Mouse (Mus musculus) hindbrain, embryonic 14.5 days (tissue): ENCODE data around the gene Psmd12. TPM values are rescaled to one million over a fixed set of nuclear protein-coding genes. Genes with fewer than 3 reads are reported as not detected.

Experiments used
- ATAC-seq: fragments of 200-750 bp; cut with Nextera tagmentation; 2 replicates; pipeline ENCODE4 v1.8.0; 2017; ENCODE audit warnings: moderate number of reproducible peaks, mild to moderate bottlenecking, moderate TSS enrichment, moderate library complexity; ENCODE audit not compliant: low FRiP score
- DNase-seq: peaks from one replicate; pipeline ENCODE4 v3.0.0-alpha.2; 2015; ENCODE audit warnings: low spot score
- H3K27ac ChIP-seq: fragments of 300-500 bp; sonication (generic); 2 replicates; pipeline ENCODE4 v1.5.1; 2014; ENCODE audit warnings: mild to moderate bottlenecking, moderate library complexity
- H3K27me3 ChIP-seq: fragments of 300-500 bp; sonication (generic); 2 replicates; pipeline ENCODE4 v1.6.1; 2014; ENCODE audit warnings: mild to moderate bottlenecking, low read length, mixed read lengths; ENCODE audit not compliant: control insufficient read depth, insufficient read depth
- H3K36me3 ChIP-seq: fragments of 300-500 bp; sonication (generic); replicated peaks from 2 replicates; pipeline ENCODE4 v1.6.1; 2014; ENCODE audit not compliant: control insufficient read depth, insufficient read depth
- H3K4me1 ChIP-seq: fragments of 300-500 bp; sonication (generic); replicated peaks from 2 replicates; pipeline ENCODE4 v1.6.1; 2014; ENCODE audit warnings: antibody characterized with exemption, low read length, mixed read lengths; ENCODE audit not compliant: control insufficient read depth, insufficient read depth
- H3K4me2 ChIP-seq: fragments of 300-500 bp; sonication (generic); replicated peaks from 2 replicates; pipeline ENCODE4 v1.6.1; 2014; ENCODE audit warnings: mild to moderate bottlenecking, moderate library complexity
- H3K4me3 ChIP-seq: fragments of 300-500 bp; sonication (generic); replicated peaks from 2 replicates; pipeline ENCODE4 v1.5.1; 2014; ENCODE audit warnings: mild to moderate bottlenecking, low read length
- H3K9ac ChIP-seq: fragments of 300-500 bp; sonication (generic); 2 replicates; pipeline ENCODE4 v1.6.1; 2014
- H3K9me3 ChIP-seq: fragments of 300-500 bp; sonication (generic); 2 replicates; pipeline ENCODE4 v1.6.1; 2016; ENCODE audit warnings: low read length; ENCODE audit not compliant: control insufficient read depth
- WGBS: fragments of 180-500 bp; shearing (Covaris S2); extraction: QIAGEN DNeasy Blood & Tissue Kit; methylation state at CpG from one replicate; pipeline ENCODE4 v1.1.7; 2014; 5-methylcytosine and 5-hydroxymethylcytosine counted together
- polyA plus RNA-seq: library from polyadenylated mRNA; unstranded; fragments of >200 nt; fragmentation: Nextera tagmentation; extraction: Ambion mirVana; gene quantifications from 2 replicates; pipeline ENCODE4 v1.2.1, GENCODE M21; 2014

Psmd12 gene
- polyA plus RNA-seq, 1 experiment from 2014 or later = 159 TPM

DNA sequence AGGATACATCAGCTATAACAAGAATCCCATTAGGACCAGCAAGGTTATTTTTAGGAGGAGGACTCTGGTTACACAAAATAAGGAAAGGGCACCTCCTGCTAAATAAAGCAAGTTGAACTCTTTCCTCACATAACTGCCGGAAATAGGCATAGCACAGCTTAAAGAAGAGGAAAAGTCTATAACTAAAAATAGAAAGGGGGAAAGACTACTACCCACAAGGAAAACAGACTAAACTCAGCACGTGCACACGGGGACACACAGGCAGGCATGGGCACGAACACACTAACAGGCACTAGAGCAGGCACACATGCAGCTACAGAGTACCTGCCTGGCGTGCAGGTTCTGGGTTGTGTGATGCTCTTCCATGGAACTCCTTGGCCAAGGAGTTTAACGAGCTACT is 32.6 kb upstream of the Psmd12 start:
- ATAC-seq = no peak
- Histone ChIP-seq H3K27ac (no peak overlapping the region), H3K27me3 (no peaks in the 10 kb centered on the region), H3K9me3 (no peaks in the 10 kb centered on the region), H3K9ac (no peak overlapping the region), H3K4me2 (no peak overlapping the region), H3K4me1 (no peaks in the 10 kb centered on the region; the same call in 1 of the 2 replicates), H3K36me3 (no peaks in the 10 kb centered on the region; the same call in 1 of the 2 replicates), H3K4me3 (no peak overlapping the region)
- 83% methylated on average over 6 of the region's 6 CpGs for WGBS
- DNase-seq = no peak

GRCm38 (mm10) chr11:107447349-107447748 is 31.9 kb upstream of the Psmd12 start:
- no peak overlapping the region for H3K27ac ChIP-seq
- H3K4me1 ChIP-seq = no peaks in the 10 kb centered on the region; the same call in 1 of the 2 replicates
- WGBS = 80% methylated on average over 5 of the region's 5 CpGs
- no peaks in the 10 kb centered on the region for H3K9me3 ChIP-seq
- no peaks in the 10 kb centered on the region for H3K27me3 ChIP-seq
- ATAC-seq = no peak
- no peak overlapping the region for H3K9ac ChIP-seq
- no peak overlapping the region for H3K4me3 ChIP-seq
- H3K36me3 ChIP-seq = no peaks in the 10 kb centered on the region
- DNase-seq = no peak
- no peak overlapping the region for H3K4me2 ChIP-seq

DNA sequence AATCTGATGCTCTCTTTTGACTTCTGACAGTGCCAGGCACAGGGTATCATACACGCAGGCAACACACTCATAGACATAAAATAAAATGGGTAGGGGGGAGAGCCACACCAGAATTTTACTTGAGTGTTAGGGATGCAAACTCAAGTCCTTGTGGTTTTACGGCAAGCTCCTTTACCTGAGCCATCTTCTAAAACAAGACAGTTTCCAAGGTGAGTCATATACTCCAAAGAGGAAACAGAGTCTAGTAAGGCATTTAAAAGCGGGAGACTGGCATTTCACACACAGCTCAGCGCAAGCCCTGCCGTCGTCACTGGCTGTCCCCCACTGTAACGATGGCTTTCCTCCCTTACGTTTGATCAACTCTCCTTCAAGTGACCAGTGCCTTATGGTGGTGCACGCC is 31.4 kb upstream of the Psmd12 start:
- no peak overlapping the region for H3K9ac ChIP-seq
- H3K4me2 ChIP-seq = no peak overlapping the region
- H3K9me3 ChIP-seq = no peaks in the 10 kb centered on the region
- no peak for DNase-seq
- no peaks in the 10 kb centered on the region for H3K36me3 ChIP-seq
- 94% methylated on average over 9 of the region's 9 CpGs for WGBS
- no peak for ATAC-seq
- no peak overlapping the region for H3K27ac ChIP-seq
- no peak overlapping the region for H3K4me3 ChIP-seq
- H3K4me1 ChIP-seq = no peaks in the 10 kb centered on the region; the same call in 1 of the 2 replicates
- no peaks in the 10 kb centered on the region for H3K27me3 ChIP-seq

GRCm38 (mm10) chr11:107449169-107449910 is 29.9 kb upstream of the Psmd12 start:
- Histone ChIP-seq H3K4me3 (no peak overlapping the region), H3K36me3 (no peaks in the 10 kb centered on the region), H3K9me3 (no peaks in the 10 kb centered on the region), H3K9ac (no peak overlapping the region), H3K4me1 (no peaks in the 10 kb centered on the region; the same call in 1 of the 2 replicates), H3K27ac (no peak overlapping the region), H3K27me3 (no peaks in the 10 kb centered on the region), H3K4me2 (no peak overlapping the region)
- DNase-seq (no peak), ATAC-seq (no peak)
- 75% methylated on average over 17 of the region's 17 CpGs for WGBS

- no peaks in the 10 kb centered on the region for H3K9me3 ChIP-seq
- no peak overlapping the region for H3K4me3 ChIP-seq
- H3K27ac ChIP-seq = no peak overlapping the region
- ATAC-seq (no peak), DNase-seq (no peak)
- no peaks in the 10 kb centered on the region for H3K36me3 ChIP-seq
- no peak overlapping the region for H3K4me2 ChIP-seq
- 76% methylated on average over 6 of the region's 6 CpGs for WGBS
- no peaks in the 10 kb centered on the region; the same call in 1 of the 2 replicates for H3K4me1 ChIP-seq
- no peaks in the 10 kb centered on the region for H3K27me3 ChIP-seq
- H3K9ac ChIP-seq = no peak overlapping the region
Observed at GRCm38 (mm10) chr11:107450097-107450496, 29.2 kb upstream of the Psmd12 start.

GRCm38 (mm10) chr11:107451106-107451505 is 28.2 kb upstream of the Psmd12 start:
- Histone ChIP-seq H3K4me1 (no peaks in the 10 kb centered on the region; the same call in 1 of the 2 replicates), H3K27me3 (no peaks in the 10 kb centered on the region), H3K4me3 (no peak overlapping the region), H3K4me2 (no peak overlapping the region), H3K9me3 (no peaks in the 10 kb centered on the region), H3K27ac (no peak overlapping the region), H3K9ac (no peak overlapping the region), H3K36me3 (no peaks in the 10 kb centered on the region)
- ATAC-seq (no peak), DNase-seq (no peak)
- 94% methylated on average over 10 of the region's 10 CpGs for WGBS

- no peak overlapping the region for H3K9ac ChIP-seq
- no peaks in the 10 kb centered on the region for H3K36me3 ChIP-seq
- WGBS = 97% methylated on average over 7 of the region's 7 CpGs
- H3K4me3 ChIP-seq = no peak overlapping the region
- H3K4me2 ChIP-seq = no peak overlapping the region
- H3K27ac ChIP-seq = no peak overlapping the region
- no peak for DNase-seq
- no peaks in the 10 kb centered on the region for H3K9me3 ChIP-seq
- no peak for ATAC-seq
- H3K4me1 ChIP-seq = no peaks in the 10 kb centered on the region; the same call in 1 of the 2 replicates
- no peaks in the 10 kb centered on the region for H3K27me3 ChIP-seq
Observed at GRCm38 (mm10) chr11:107452053-107452452, 27.2 kb upstream of the Psmd12 start.

- no peak for DNase-seq
- Histone ChIP-seq H3K36me3 (no peaks in the 10 kb centered on the region), H3K9ac (no peak overlapping the region), H3K27ac (no peak overlapping the region), H3K4me1 (no peaks in the 10 kb centered on the region), H3K27me3 (no peaks in the 10 kb centered on the region), H3K9me3 (no peaks in the 10 kb centered on the region), H3K4me2 (no peak overlapping the region), H3K4me3 (no peak overlapping the region)
- 66% methylated on average over 18 of the region's 19 CpGs for WGBS
- ATAC-seq = no peak
Observed at GRCm38 (mm10) chr11:107454546-107455462, 24.5 kb upstream of the Psmd12 start.

- H3K9ac ChIP-seq = no peak overlapping the region
- DNase-seq (no peak), ATAC-seq (no peak)
- no peaks in the 10 kb centered on the region for H3K4me1 ChIP-seq
- H3K27ac ChIP-seq = no peak overlapping the region
- H3K36me3 ChIP-seq = no peaks in the 10 kb centered on the region
- H3K4me2 ChIP-seq = no peak overlapping the region
- no peaks in the 10 kb centered on the region for H3K9me3 ChIP-seq
- 94% methylated on average over 3 of the region's 3 CpGs for WGBS
- H3K4me3 ChIP-seq = no peak overlapping the region
- H3K27me3 ChIP-seq = no peaks in the 10 kb centered on the region
Observed at GRCm38 (mm10) chr11:107457282-107457681, 22.0 kb upstream of the Psmd12 start.
